Mouse (Mus musculus) A20 (cell line): Measurements from ENCODE around the gene Ints6.

Experiments used
- DNase-seq: peaks from one replicate; pipeline ENCODE4 v3.0.0-alpha.2; 2011; ENCODE audit warnings: low read depth, low spot score

Ints6 gene

GRCm38 (mm10) chr14:62761036-62761881, at the start of gene Ints6:
Gene Ints6 (minus strand): TSS chr14:62761169.
- DNase-seq, result peak; percentile 100

GRCm38 (mm10) chr14:62808661-62809523, 47.9 kb upstream of the Ints6 start:
- DNase-seq, result peak; percentile 5

- no peak for DNase-seq
Measured at GRCm38 (mm10) chr14:62806921-62807320, 46.0 kb upstream of the Ints6 start.

- DNase-seq, result no peak
Measured at GRCm38 (mm10) chr14:62803204-62803603, 42.2 kb upstream of the Ints6 start.

GRCm38 (mm10) chr14:62800791-62801190, 39.8 kb upstream of the Ints6 start:
- DNase-seq, result no peak

GRCm38 (mm10) chr14:62798608-62799101, 37.7 kb upstream of the Ints6 start:
- DNase-seq, result peak; percentile 19

- no peak for DNase-seq
Measured at GRCm38 (mm10) chr14:62795719-62796118, 34.8 kb upstream of the Ints6 start.

- no peak for DNase-seq
Measured at GRCm38 (mm10) chr14:62789282-62789681, 28.3 kb upstream of the Ints6 start.

GRCm38 (mm10) chr14:62782981-62783380, 22.0 kb upstream of the Ints6 start:
- no peak for DNase-seq

- DNase-seq, result no peak
Measured at GRCm38 (mm10) chr14:62780520-62781316, 19.7 kb upstream of the Ints6 start.

- no peak for DNase-seq
Measured at GRCm38 (mm10) chr14:62778095-62778494, 17.1 kb upstream of the Ints6 start.

GRCm38 (mm10) chr14:62775034-62775433, 14.1 kb upstream of the Ints6 start:
- no peak for DNase-seq

- no peak for DNase-seq
Measured at GRCm38 (mm10) chr14:62774246-62774645, 13.3 kb upstream of the Ints6 start.

GRCm38 (mm10) chr14:62773766-62774165, 12.8 kb upstream of the Ints6 start:
- DNase-seq, result no peak

- no peak for DNase-seq
Measured at GRCm38 (mm10) chr14:62765398-62765797, 4.4 kb upstream of the Ints6 start.

- no peak for DNase-seq
Measured at GRCm38 (mm10) chr14:62764371-62764770, 3.4 kb upstream of the Ints6 start.

- DNase-seq, result no peak
Measured at GRCm38 (mm10) chr14:62761943-62762342, 974 bp upstream of the Ints6 start.

GRCm38 (mm10) chr14:62760321-62761035, 491 bp downstream of the Ints6 start:
- peak; percentile 71 for DNase-seq

GRCm38 (mm10) chr14:62759771-62760320, 1.1 kb downstream of the Ints6 start:
- peak; percentile 83 for DNase-seq

GRCm38 (mm10) chr14:62758714-62759113, 2.3 kb downstream of the Ints6 start:
- DNase-seq, result no peak
